Mouse (Mus musculus) E14TG2a.4 (cell line): ENCODE measurements around the gene S100a8.

Source experiments
- CTCF ChIP-seq: conservative IDR thresholded peaks from 2 replicates; pipeline ENCODE4 v1.5.1; 2014; ENCODE audit warnings: low read length
- NANOG ChIP-seq: IDR thresholded peaks from 2 replicates; pipeline ENCODE4 v1.6.1; 2014; ENCODE audit warnings: borderline replicate concordance, low read length, mixed read lengths
- POU5F1 ChIP-seq: IDR thresholded peaks from 2 replicates; pipeline ENCODE4 v1.6.1; 2014; ENCODE audit warnings: low read length, borderline replicate concordance

DNA sequence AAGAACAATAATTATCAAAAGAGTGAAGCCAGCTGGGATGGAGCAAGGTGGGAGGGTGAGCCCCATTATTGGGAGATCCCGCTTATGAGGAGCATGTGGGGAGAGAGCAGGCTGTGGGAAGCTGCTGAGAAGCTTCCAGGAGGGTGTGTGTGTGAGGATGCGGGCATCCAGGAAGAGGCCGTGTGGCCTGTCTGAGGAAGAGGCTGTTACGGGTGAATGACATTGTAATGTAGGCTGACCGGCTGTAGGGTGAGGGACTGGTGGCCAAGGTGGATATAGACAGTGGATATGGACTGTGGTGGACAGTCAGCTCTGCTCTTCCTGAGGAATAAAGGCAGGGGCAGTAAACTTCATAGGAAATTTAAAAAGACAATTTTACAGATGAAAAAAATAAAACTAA lies 43.3 kb upstream of the S100a8 start:
- TF ChIP-seq CTCF, result no peak
- no peak for TF ChIP-seq NANOG
- no peak for TF ChIP-seq POU5F1
